Mouse (Mus musculus) embryonic facial prominence, embryonic 13.5 days (tissue): Measurements from ENCODE around the gene Foxn4. TPM values are rescaled to one million over a fixed set of nuclear protein-coding genes. Genes with fewer than 3 reads are reported as not detected.

Source experiments
- ATAC-seq: fragments of 200-750 bp; cut with Nextera tagmentation; 2 replicates; pipeline ENCODE4 v1.8.0; 2017; ENCODE audit warnings: low read depth; ENCODE audit not compliant: insufficient number of reproducible peaks, insufficient read depth, low FRiP score, low TSS enrichment
- H3K27ac ChIP-seq: fragments of 300-500 bp; sonication (generic); 2 replicates; pipeline ENCODE4 v1.5.1; 2015; ENCODE audit warnings: moderate library complexity, mild to moderate bottlenecking, inconsistent platforms
- H3K27me3 ChIP-seq: fragments of 300-500 bp; sonication (generic); 2 replicates; pipeline ENCODE4 v1.6.1; 2015; ENCODE audit warnings: mild to moderate bottlenecking, inconsistent platforms
- H3K36me3 ChIP-seq: fragments of 300-500 bp; sonication (generic); 2 replicates; pipeline ENCODE4 v1.6.1; 2015; ENCODE audit warnings: mild to moderate bottlenecking, inconsistent platforms
- H3K4me1 ChIP-seq: fragments of 300-500 bp; sonication (generic); 2 replicates; pipeline ENCODE4 v1.6.1; 2015; ENCODE audit warnings: inconsistent platforms
- H3K4me2 ChIP-seq: fragments of 300-500 bp; sonication (generic); 2 replicates; pipeline ENCODE4 v1.6.1; 2015; ENCODE audit warnings: moderate library complexity, mild to moderate bottlenecking, inconsistent platforms
- H3K4me3 ChIP-seq: fragments of 300-500 bp; sonication (generic); 2 replicates; pipeline ENCODE4 v1.5.1; 2015; ENCODE audit warnings: mild to moderate bottlenecking, inconsistent platforms
- H3K9ac ChIP-seq: fragments of 300-500 bp; sonication (generic); 2 replicates; pipeline ENCODE4 v1.6.1; 2015; ENCODE audit warnings: mild to moderate bottlenecking, inconsistent platforms
- H3K9me3 ChIP-seq: fragments of 300-500 bp; sonication (generic); 2 replicates; pipeline ENCODE4 v1.6.1; 2016; ENCODE audit warnings: inconsistent platforms
- WGBS: fragments of 180-500 bp; shearing (Covaris S2); methylation state at CpG from one replicate; pipeline ENCODE4 v1.1.7; 2015; ENCODE audit warnings: mixed read lengths; 5-methylcytosine and 5-hydroxymethylcytosine counted together
- polyA plus RNA-seq: library from polyadenylated mRNA; unstranded; fragments of >200 nt; fragmentation: Nextera tagmentation; extraction: Ambion mirVana; gene quantifications from 2 replicates; pipeline ENCODE4 v1.2.1, GENCODE M21; 2015

Gene Foxn4
- polyA plus RNA-seq, 1 experiment from 2014 or later: 0.07 TPM

GRCm38 (mm10) chr5:114296693-114297631 lies 23.4 kb upstream of the Foxn4 start:
- Histone ChIP-seq H3K9me3 (no peaks in the 10 kb centered on the region), H3K27me3 (0 out of 2 replicates have a peak, but pooled peaks cover 3% of the 10 kb centered on the region), H3K4me1 (peaks cover 21% of the 10 kb centered on the region), H3K9ac (no peak overlapping the region), H3K4me3 (no peak overlapping the region), H3K4me2 (peak overlapping the region; percentile 17; the same call in 1 of the 2 replicates), H3K36me3 (no peaks in the 10 kb centered on the region), H3K27ac (no peak overlapping the region)
- no peak for ATAC-seq
- WGBS: 21% methylated on average over 22 of the region's 22 CpGs

GRCm38 (mm10) chr5:114290004-114290403 lies 16.4 kb upstream of the Foxn4 start:
- Histone ChIP-seq H3K27me3 (no peaks in the 10 kb centered on the region; the same call in 1 of the 2 replicates), H3K36me3 (no peaks in the 10 kb centered on the region), H3K4me1 (peaks cover 16% of the 10 kb centered on the region), H3K27ac (no peak overlapping the region), H3K9me3 (no peaks in the 10 kb centered on the region), H3K4me3 (no peak overlapping the region), H3K9ac (peak overlapping the region; percentile 36; the same call in 1 of the 2 replicates), H3K4me2 (no peak overlapping the region)
- 55% methylated on average over 3 of the region's 3 CpGs for WGBS
- ATAC-seq: 0 out of 2 replicates have a peak, but pooled peaks have one; percentile 3

GRCm38 (mm10) chr5:114288874-114289273 lies 15.3 kb upstream of the Foxn4 start, which contains the start of gene Myo1h:
Myo1h (plus strand) TSS chr5:114289166.
- no peak within 1 kb of the TSS for H3K4me3 ChIP-seq
- no peaks in the 10 kb centered on the region for H3K36me3 ChIP-seq
- H3K27ac ChIP-seq: no peak within 1 kb of the TSS
- H3K27me3 ChIP-seq: no peaks in the 10 kb centered on the region; the same call in 1 of the 2 replicates
- H3K4me2 ChIP-seq: no peak within 1 kb of the TSS
- no peaks in the 10 kb centered on the region for H3K9me3 ChIP-seq
- peaks cover 16% of the 10 kb centered on the region for H3K4me1 ChIP-seq
- peak within 1 kb of the TSS; percentile 36; the same call in 1 of the 2 replicates for H3K9ac ChIP-seq
- ATAC-seq: no peak
- WGBS: 39% methylated on average over 13 of the region's 13 CpGs

- Histone ChIP-seq H3K4me1 (peaks cover 16% of the 10 kb centered on the region), H3K27me3 (no peaks in the 10 kb centered on the region; the same call in 1 of the 2 replicates), H3K4me3 (no peak overlapping the region), H3K36me3 (no peaks in the 10 kb centered on the region), H3K27ac (no peak overlapping the region), H3K4me2 (no peak overlapping the region), H3K9ac (no peak overlapping the region), H3K9me3 (no peaks in the 10 kb centered on the region)
- ATAC-seq: no peak
- WGBS: 74% methylated on average over 5 of the region's 5 CpGs
Observed at GRCm38 (mm10) chr5:114288396-114288795, 14.8 kb upstream of the Foxn4 start.

- H3K36me3 ChIP-seq: no peaks in the 10 kb centered on the region
- no peaks in the 10 kb centered on the region; the same call in 1 of the 2 replicates for H3K27me3 ChIP-seq
- H3K9ac ChIP-seq: no peak overlapping the region
- peaks cover 16% of the 10 kb centered on the region for H3K4me1 ChIP-seq
- WGBS: 80% methylated on average over 16 of the region's 16 CpGs
- no peak overlapping the region for H3K4me3 ChIP-seq
- no peak for ATAC-seq
- no peak overlapping the region for H3K4me2 ChIP-seq
- H3K9me3 ChIP-seq: no peaks in the 10 kb centered on the region
- no peak overlapping the region for H3K27ac ChIP-seq
Observed at GRCm38 (mm10) chr5:114286872-114287571, 13.4 kb upstream of the Foxn4 start.

- no peak overlapping the region for H3K4me3 ChIP-seq
- peaks cover 16% of the 10 kb centered on the region for H3K4me1 ChIP-seq
- no peaks in the 10 kb centered on the region for H3K9me3 ChIP-seq
- H3K9ac ChIP-seq: no peak overlapping the region
- no peaks in the 10 kb centered on the region; the same call in 1 of the 2 replicates for H3K27me3 ChIP-seq
- ATAC-seq: no peak
- no peak overlapping the region for H3K4me2 ChIP-seq
- H3K27ac ChIP-seq: no peak overlapping the region
- 82% methylated on average over 4 of the region's 4 CpGs for WGBS
- no peaks in the 10 kb centered on the region for H3K36me3 ChIP-seq
Observed at GRCm38 (mm10) chr5:114286102-114286501, 12.5 kb upstream of the Foxn4 start.

- Histone ChIP-seq H3K4me1 (peaks cover 16% of the 10 kb centered on the region), H3K9me3 (no peaks in the 10 kb centered on the region), H3K36me3 (no peaks in the 10 kb centered on the region), H3K4me2 (no peak overlapping the region), H3K27me3 (no peaks in the 10 kb centered on the region; the same call in 1 of the 2 replicates), H3K4me3 (no peak overlapping the region), H3K9ac (no peak overlapping the region), H3K27ac (no peak overlapping the region)
- 40% methylated on average over 3 of the region's 3 CpGs for WGBS
- ATAC-seq: no peak
Observed at GRCm38 (mm10) chr5:114285398-114285700, 11.7 kb upstream of the Foxn4 start.

GRCm38 (mm10) chr5:114284604-114285397 lies 11.2 kb upstream of the Foxn4 start:
- H3K4me3 ChIP-seq: no peak overlapping the region
- WGBS: 42% methylated on average over 13 of the region's 13 CpGs
- no peaks in the 10 kb centered on the region; the same call in 1 of the 2 replicates for H3K27me3 ChIP-seq
- H3K9ac ChIP-seq: no peak overlapping the region
- H3K27ac ChIP-seq: no peak overlapping the region
- H3K36me3 ChIP-seq: no peaks in the 10 kb centered on the region
- peaks cover 10% of the 10 kb centered on the region; the same call in 1 of the 2 replicates for H3K4me1 ChIP-seq
- H3K4me2 ChIP-seq: no peak overlapping the region
- ATAC-seq: no peak
- H3K9me3 ChIP-seq: no peaks in the 10 kb centered on the region

GRCm38 (mm10) chr5:114282346-114282745 lies 8.7 kb upstream of the Foxn4 start:
- no peak overlapping the region for H3K27ac ChIP-seq
- peaks cover 21% of the 10 kb centered on the region for H3K27me3 ChIP-seq
- ATAC-seq: no peak
- H3K36me3 ChIP-seq: no peaks in the 10 kb centered on the region
- H3K4me3 ChIP-seq: no peak overlapping the region
- H3K9me3 ChIP-seq: no peaks in the 10 kb centered on the region
- WGBS: 61% methylated on average over 6 of the region's 6 CpGs
- 0 out of 2 replicates have a peak, but pooled peaks cover 2% of the 10 kb centered on the region for H3K4me1 ChIP-seq
- H3K4me2 ChIP-seq: no peak overlapping the region
- H3K9ac ChIP-seq: no peak overlapping the region

GRCm38 (mm10) chr5:114279382-114280143 lies 6.0 kb upstream of the Foxn4 start:
- Histone ChIP-seq H3K36me3 (no peaks in the 10 kb centered on the region), H3K9ac (no peak overlapping the region), H3K4me3 (no peak overlapping the region), H3K27ac (no peak overlapping the region), H3K9me3 (no peaks in the 10 kb centered on the region), H3K4me2 (no peak overlapping the region), H3K4me1 (peaks cover 2% of the 10 kb centered on the region; the same call in 1 of the 2 replicates), H3K27me3 (peaks cover 48% of the 10 kb centered on the region)
- no peak for ATAC-seq
- 53% methylated on average over 12 of the region's 12 CpGs for WGBS
